Mouse (Mus musculus) kidney, adult 8-10 months (tissue): ENCODE measurements at regions not wholly inside any gene's neighbourhood (a gene's known extent, or its start where the extent isn't known, plus 50 kb on each side); places are given as distances from the start of the nearest gene placed in this dataset.
A peak's percentile ranks its signal among the peaks of the same experiment; 100 is the strongest.
"Not testable (repeated sequence)": the region's sequence is repeated elsewhere in the genome, so short reads cannot be mapped to it uniquely, and the experiment has no call there.

Experiments used
- DNase-seq, 2 experiments: peaks; one replicate each; pipeline ENCODE4 v3.0.0; 2022

DNA sequence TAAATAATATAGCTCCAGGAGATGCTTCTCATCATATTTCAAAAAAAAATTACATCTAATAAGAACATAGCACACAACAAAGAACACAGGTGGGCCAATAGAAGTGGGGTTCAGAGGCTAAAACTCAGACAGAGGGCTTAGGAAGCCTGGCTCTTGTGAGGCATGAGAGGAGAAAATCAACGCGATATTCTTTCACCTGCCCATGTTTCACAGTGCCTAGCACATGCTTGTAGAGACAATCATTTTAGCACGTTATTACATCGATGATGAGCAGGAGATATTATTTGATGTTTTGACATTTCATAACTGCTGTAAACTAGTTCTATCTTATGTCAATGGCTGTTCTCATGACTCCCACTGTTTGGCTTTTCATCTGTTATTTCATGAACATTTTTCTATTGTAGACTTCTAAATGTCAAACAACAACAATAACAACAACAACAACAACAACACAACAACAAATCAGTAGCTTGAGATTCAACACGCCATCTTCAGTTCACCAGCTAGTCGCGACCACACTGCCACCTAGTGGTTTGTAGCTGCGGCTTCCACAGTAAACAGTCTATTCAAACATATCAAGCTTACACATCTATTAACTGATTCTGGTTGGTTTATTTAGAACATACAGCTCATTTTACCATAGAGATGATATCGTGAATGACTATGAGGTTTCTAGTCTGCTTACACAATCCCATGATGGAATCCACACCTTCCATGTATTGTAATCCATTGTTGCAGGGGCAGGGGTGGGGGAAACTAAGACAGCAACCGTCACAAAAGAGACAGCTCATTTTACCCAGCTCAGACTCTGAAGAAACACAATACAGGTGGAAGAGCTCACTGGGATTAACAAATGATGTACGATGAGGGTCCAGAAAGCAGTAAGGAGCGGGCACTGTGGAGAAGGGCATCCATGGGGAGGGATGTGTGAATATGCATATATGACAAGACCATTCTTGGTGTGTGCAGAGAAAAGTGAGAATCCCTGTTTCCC lies 60.5 kb upstream of the Tmem200a start:
- DNase-seq = peak in 1 of 2 experiments; percentile 43

DNA sequence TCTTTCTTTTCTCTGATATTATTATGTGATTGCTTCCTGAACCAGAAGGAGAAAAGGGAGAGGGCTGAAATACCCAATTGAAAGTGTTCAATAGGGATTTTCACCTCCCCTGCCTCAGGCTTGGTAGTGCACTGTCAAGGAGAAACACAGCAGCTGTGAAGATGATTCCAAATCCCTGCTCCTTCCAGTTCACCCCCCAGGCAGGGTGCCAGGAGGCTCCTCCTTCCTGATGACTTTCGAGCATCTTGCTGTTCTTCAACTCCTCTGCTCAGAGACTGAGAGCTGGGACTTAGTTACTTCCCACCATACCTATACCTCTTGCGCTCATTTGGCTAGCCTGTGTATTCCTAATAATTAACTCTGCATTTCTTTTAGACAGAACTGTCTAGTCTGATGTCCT lies 73.7 kb upstream of the Tmem200a start:
- no peak for DNase-seq

DNA sequence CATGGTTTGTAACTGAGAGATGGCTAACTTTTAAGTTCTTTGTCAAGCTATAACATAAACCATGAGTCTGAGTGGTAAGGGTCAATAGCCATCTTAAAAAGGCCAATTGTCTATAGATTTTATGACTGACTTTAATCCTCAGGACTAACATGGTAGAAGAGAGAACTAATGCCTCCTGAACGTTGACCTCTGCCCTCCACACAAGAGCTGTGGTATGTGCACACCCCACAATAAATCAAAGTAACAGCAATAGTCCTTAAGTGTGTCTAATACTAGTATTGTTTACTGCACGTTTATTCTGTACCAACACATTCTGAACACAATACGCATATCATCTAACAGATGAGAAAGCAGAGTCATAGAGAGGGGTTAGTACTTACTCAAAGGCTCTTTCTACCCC lies 70.7 kb upstream of the Samd3 start:
- no peak for DNase-seq

DNA sequence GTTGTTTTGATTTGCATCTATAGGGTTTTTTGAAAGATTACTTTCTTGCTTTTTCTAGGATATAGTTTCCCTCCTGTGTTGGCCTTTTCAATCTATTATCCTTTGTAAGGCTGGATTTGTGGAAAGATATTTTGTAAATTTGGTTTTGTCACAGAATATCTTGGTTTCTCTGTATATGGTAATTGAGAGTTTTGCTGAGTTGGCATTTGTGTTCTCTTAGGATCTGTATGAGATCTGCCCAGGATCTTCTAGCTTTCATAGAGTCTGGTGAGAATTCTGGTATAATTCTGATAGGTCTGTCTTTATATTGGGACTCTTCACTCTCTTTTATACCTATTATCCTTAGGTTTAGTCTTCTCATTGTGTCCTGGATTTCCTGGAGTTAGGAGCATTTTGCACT lies 68.4 kb upstream of the Samd3 start:
- DNase-seq = not testable (repeated sequence)

DNA sequence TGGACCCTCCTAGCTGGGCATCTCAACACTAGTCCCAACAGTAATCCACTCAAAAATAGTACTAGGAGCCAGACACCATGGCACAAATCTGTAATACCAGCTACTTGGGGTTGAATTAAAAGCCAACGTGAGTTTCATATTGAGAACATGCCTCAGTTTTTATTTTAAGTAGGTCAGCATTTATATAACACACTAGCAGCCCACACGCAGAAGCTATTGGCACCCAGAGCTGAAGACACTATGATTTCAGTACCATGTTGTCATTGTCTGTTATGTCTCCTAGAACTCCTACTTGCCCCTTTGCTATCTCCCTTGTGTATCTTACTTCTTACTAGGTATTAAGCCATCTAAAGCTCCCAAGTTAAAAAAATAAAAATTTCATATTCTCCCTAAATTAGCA lies 65.0 kb upstream of the Samd3 start:
- DNase-seq = no peak

DNA sequence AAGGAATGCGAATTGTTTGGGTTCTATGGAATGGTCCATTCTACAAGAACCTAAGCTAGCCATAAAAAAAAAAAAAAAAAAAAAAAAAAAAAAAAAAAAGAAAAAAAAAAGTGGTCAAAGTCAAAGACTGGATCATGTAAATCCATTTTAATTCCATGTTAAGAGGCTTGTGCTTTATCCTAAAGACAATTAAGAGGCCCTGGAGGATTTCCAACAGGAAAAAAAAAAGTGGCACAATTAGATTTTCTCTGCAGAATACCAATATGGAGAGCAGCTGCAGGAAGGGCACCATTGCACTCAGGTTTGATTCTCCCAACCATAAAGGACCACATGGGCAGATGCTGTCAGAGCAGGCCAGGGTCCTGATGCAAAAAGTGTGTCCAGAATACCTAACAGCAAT lies 51.9 kb upstream of the Samd3 start:
- no peak for DNase-seq

DNA sequence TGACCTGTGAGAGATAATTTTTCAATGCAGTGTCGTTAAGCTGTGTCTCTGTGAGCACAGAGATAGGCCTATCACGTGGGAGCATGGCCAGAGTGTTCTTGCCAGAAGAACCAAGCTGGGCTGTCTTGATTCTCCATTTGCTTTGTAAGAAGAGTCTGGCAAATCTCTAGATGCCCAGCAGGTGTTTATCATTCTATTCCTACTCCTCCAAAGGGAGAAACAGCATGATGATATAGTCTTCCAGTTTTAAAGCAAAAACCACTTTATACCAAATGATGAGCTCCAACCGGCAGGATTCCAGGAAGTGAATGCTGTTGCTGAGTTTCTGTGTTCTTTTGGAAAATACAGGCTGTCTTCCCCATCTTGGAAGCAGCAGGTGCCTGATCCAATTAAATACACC lies 51.2 kb upstream of the Samd3 start:
- no peak for DNase-seq
